Mouse (Mus musculus) C2C12 (cell line): ENCODE results near the gene Pdcl3.

Source experiments
- CEBPB ChIP-seq: IDR thresholded peaks from one replicate; pipeline ENCODE4 v1.6.1; 2011; ENCODE audit warnings: low read depth, mild to moderate bottlenecking, control low read depth, moderate library complexity
- MAX ChIP-seq: IDR thresholded peaks from one replicate; pipeline ENCODE4 v1.6.1; 2011; ENCODE audit warnings: mild to moderate bottlenecking, control low read depth

DNA sequence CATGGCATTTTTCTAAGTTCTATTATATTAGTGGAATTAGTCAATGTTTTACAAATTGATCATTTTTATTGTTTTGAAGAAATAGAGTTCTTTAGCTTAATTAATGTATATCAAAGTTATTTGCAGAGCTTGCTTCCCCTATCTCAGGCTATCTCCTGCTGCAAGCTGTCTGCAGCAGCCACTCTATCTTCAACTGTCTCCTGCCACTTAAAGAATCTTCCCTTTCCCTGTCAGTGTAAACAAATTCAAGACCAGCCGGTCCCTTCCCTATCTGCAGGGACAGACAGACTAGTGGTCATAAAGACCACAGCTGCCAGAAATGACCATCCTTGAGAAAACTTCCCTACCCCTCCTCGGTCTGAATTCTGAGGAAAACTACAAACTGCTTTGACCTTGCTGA lies 1.5 kb upstream of the Pdcl3 start:
- TF ChIP-seq CEBPB (no peak), MAX (no peak)
